ENCODE assay signal across 7 mouse cellular contexts in the genomic region with DNA sequence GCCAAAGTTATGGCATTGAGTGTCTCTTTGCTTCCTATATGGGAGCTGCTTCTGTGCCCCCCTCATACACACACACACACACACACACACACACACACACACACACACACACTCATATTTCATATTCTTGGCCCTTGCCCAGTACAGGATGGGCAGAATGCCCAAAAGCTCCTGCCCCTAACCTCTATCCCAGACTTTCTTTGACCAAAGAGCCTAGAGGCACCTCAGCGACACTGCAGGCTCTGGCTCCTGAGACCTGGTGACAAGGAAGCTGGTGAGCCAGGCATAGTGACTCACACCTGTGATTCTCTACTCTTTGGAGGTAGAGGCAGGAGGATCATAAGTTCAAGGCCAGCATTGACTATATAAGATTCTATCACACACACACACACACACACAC. TPM values are rescaled to one million over a fixed set of nuclear protein-coding genes. Genes with fewer than 3 reads are reported as not detected.
A peak's percentile ranks its signal among the peaks of the same experiment; 100 is the strongest.
DNase-seq lines count a peak whose midpoint lies in the region; ATAC-seq and TF ChIP-seq lines count a peak whose summit lies in the region.

No protein-coding gene starts in this region.

- peak overlapping the region; percentile 85 for H3K4me2 ChIP-seq in embryonic facial prominence, embryonic 12.5 days (replicated peaks)
- peak overlapping the region; percentile 82 for H3K4me2 ChIP-seq in hindbrain, embryonic 15.5 days

- H3K36me3 ChIP-seq in embryonic facial prominence, embryonic 12.5 days: peaks cover 23% of the 10 kb centered on the region
- H3K36me3 ChIP-seq in hindbrain, embryonic 15.5 days: peaks cover 27% of the 10 kb centered on the region

- H3K4me1 ChIP-seq in embryonic facial prominence, embryonic 12.5 days: peaks cover 43% of the 10 kb centered on the region
- H3K4me1 ChIP-seq in hindbrain, embryonic 15.5 days (replicated peaks): peaks cover 43% of the 10 kb centered on the region
- H3K4me1 ChIP-seq in olfactory bulb, adult 2 months (ENCODE audit: control insufficient read depth, insufficient read depth, low read length): peaks cover 48% of the 10 kb centered on the region

- peak; percentile 29 for TF ChIP-seq CTCF in layer of hippocampus, adult 2 months (conservative IDR thresholded peaks at IDR 0.05)
- no peak for TF ChIP-seq CTCF in olfactory bulb, adult 2 months (IDR thresholded peaks at IDR 0.05; ENCODE audit: insufficient read depth, low read depth, low read length)

- TF ChIP-seq POLR2A in olfactory bulb, adult 2 months (IDR thresholded peaks at IDR 0.05; ENCODE audit: insufficient read depth, low read depth, low read length): no peak

- ATAC-seq in embryonic facial prominence, embryonic 12.5 days (ENCODE audit: insufficient number of reproducible peaks, insufficient read depth, low FRiP score, low TSS enrichment): no peak
- ATAC-seq in hindbrain, embryonic 15.5 days (ENCODE audit: low FRiP score, low read depth): no peak

- peak overlapping the region; percentile 15; the same call in 1 of the 2 replicates for H3K9ac ChIP-seq in embryonic facial prominence, embryonic 12.5 days
- peak overlapping the region; percentile 85 for H3K9ac ChIP-seq in hindbrain, embryonic 15.5 days

- intact Hi-C loops in left cerebral cortex, postnatal 36 days (cut with DNase I): loop anchor here (1.0 to 10.0 kb wide), 2 partner anchors 16 to 124 kb away; no protein-coding TSS in a partner anchor

- H3K9me3 ChIP-seq in embryonic facial prominence, embryonic 12.5 days: no peaks in the 10 kb centered on the region
- no peaks in the 10 kb centered on the region for H3K9me3 ChIP-seq in hindbrain, embryonic 15.5 days

- no peaks in the 10 kb centered on the region for H3K27me3 ChIP-seq in embryonic facial prominence, embryonic 12.5 days
- H3K27me3 ChIP-seq in hindbrain, embryonic 15.5 days: no peaks in the 10 kb centered on the region

- 52% methylated on average over 1 of the region's 1 CpGs for WGBS in embryonic facial prominence, embryonic 12.5 days
- 36% methylated on average over 1 of the region's 1 CpGs for WGBS in hindbrain, embryonic 15.5 days
- 23% methylated on average over 1 of the region's 1 CpGs for WGBS in olfactory bulb, adult 2 months

- DNase-seq in layer of hippocampus, adult 2 months (ENCODE audit: low spot score in 2 of 2): no peak
- DNase-seq in layer of hippocampus, adult 8-10 months (ENCODE audit: low spot score in 2 of 2): no peak
- DNase-seq in left cerebral cortex, postnatal 36 days (ENCODE audit: low spot score in 2 of 2): no peak
- no peak for DNase-seq in yolk sac, embryonic 10.5 days (ENCODE audit: low spot score)

- peak overlapping the region; percentile 54 for H3K4me3 ChIP-seq in layer of hippocampus, adult 2 months
- H3K4me3 ChIP-seq in embryonic facial prominence, embryonic 12.5 days: peak overlapping the region; percentile 76; the same call in 1 of the 2 replicates
- H3K4me3 ChIP-seq in hindbrain, embryonic 15.5 days: peak overlapping the region; percentile 75
- H3K4me3 ChIP-seq in olfactory bulb, adult 2 months (ENCODE audit: insufficient read depth, low read depth, low read length): peak overlapping the region; percentile 12

- peak overlapping the region; percentile 90 for H3K27ac ChIP-seq in layer of hippocampus, adult 2 months
- H3K27ac ChIP-seq in embryonic facial prominence, embryonic 12.5 days: no peak overlapping the region
- peak overlapping the region; percentile 66; the same call in 1 of the 2 replicates for H3K27ac ChIP-seq in hindbrain, embryonic 15.5 days (replicated peaks)
- H3K27ac ChIP-seq in olfactory bulb, adult 2 months (ENCODE audit: insufficient read depth, low read depth, low read length): peak overlapping the region; percentile 37

RNA-seq across cellular contexts. Expression of a gene that starts 2.1 kb away (rescaled TPM):
- total RNA-seq in layer of hippocampus, adult 2 months (2021): 100 to 1,000 TPM; 139 to 142 TPM
- total RNA-seq in layer of hippocampus, adult 8-10 months (2022): 100 to 1,000 TPM; 123 to 145 (median 134) TPM
- polyA plus RNA-seq in embryonic facial prominence, embryonic 12.5 days (2016; fragmentation: Nextera tagmentation; extraction: Ambion mirVana): 14.8 and 16.6 TPM in 2 replicates
- polyA plus RNA-seq in hindbrain, embryonic 15.5 days (2015; fragmentation: Nextera tagmentation; extraction: Ambion mirVana): 62.2 and 70.1 TPM in 2 replicates
- not detected in 2 replicates for polyA plus RNA-seq in olfactory bulb, adult 2 months (2012; ENCODE audit: insufficient read depth, insufficient read length, low replicate concordance, missing spikeins)
- 100 to 1,000 TPM; 149 to 163 TPM for total RNA-seq in left cerebral cortex, postnatal 36 days (2021)

RNA-seq across cellular contexts. Expression of a gene that starts 5.8 kb away (rescaled TPM):
- total RNA-seq in layer of hippocampus, adult 2 months (2021): 100 to 1,000 TPM; 615 to 621 TPM
- 100 to 1,000 TPM; 520 to 711 (median 600) TPM for total RNA-seq in layer of hippocampus, adult 8-10 months (2022)
- polyA plus RNA-seq in embryonic facial prominence, embryonic 12.5 days (2016; fragmentation: Nextera tagmentation; extraction: Ambion mirVana): 942 and 959 TPM in 2 replicates
- 632 and 657 TPM in 2 replicates for polyA plus RNA-seq in hindbrain, embryonic 15.5 days (2015; fragmentation: Nextera tagmentation; extraction: Ambion mirVana)
- not detected in 2 replicates for polyA plus RNA-seq in olfactory bulb, adult 2 months (2012; ENCODE audit: insufficient read depth, insufficient read length, low replicate concordance, missing spikeins)
- total RNA-seq in left cerebral cortex, postnatal 36 days (2021): 100 to 1,000 TPM; 524 to 620 TPM

RNA-seq across cellular contexts. Expression of a gene that starts 24.7 kb away (rescaled TPM):
- 1 to 10 TPM; 1.4 to 1.7 TPM for total RNA-seq in layer of hippocampus, adult 2 months (2021)
- 1 to 10 TPM in 3 of 4 experiments, under 1 TPM in 1; 0.59 to 1.5 (median 1.3) TPM for total RNA-seq in layer of hippocampus, adult 8-10 months (2022)
- polyA plus RNA-seq in embryonic facial prominence, embryonic 12.5 days (2016; fragmentation: Nextera tagmentation; extraction: Ambion mirVana): 6.9 and 7.6 TPM in 2 replicates
- polyA plus RNA-seq in hindbrain, embryonic 15.5 days (2015; fragmentation: Nextera tagmentation; extraction: Ambion mirVana): 12.9 and 13.7 TPM in 2 replicates
- 395 TPM in 1 of 2 replicates, not detected in the other for polyA plus RNA-seq in olfactory bulb, adult 2 months (2012; ENCODE audit: insufficient read depth, insufficient read length, low replicate concordance, missing spikeins)
- total RNA-seq in left cerebral cortex, postnatal 36 days (2021): 1 to 10 TPM in 1 of 2 experiments, under 1 TPM in 1; 0.93 to 1.7 TPM

RNA-seq across cellular contexts. Expression of a gene that starts 32.6 kb away (rescaled TPM):
- total RNA-seq in layer of hippocampus, adult 2 months (2021): 10 to 100 TPM; 50.2 to 50.8 TPM
- 10 to 100 TPM; 47.7 to 56.4 (median 52.4) TPM for total RNA-seq in layer of hippocampus, adult 8-10 months (2022)
- 0.65 and 0.67 TPM in 2 replicates for polyA plus RNA-seq in embryonic facial prominence, embryonic 12.5 days (2016; fragmentation: Nextera tagmentation; extraction: Ambion mirVana)
- 6.4 and 9.7 TPM in 2 replicates for polyA plus RNA-seq in hindbrain, embryonic 15.5 days (2015; fragmentation: Nextera tagmentation; extraction: Ambion mirVana)
- polyA plus RNA-seq in olfactory bulb, adult 2 months (2012; ENCODE audit: insufficient read depth, insufficient read length, low replicate concordance, missing spikeins): not detected in 2 replicates
- total RNA-seq in left cerebral cortex, postnatal 36 days (2021): 100 to 1,000 TPM in 1 of 2 experiments, 10 to 100 TPM in 1; 69.6 to 102 TPM

RNA-seq across cellular contexts. Expression of a gene that starts 34.5 kb away (rescaled TPM):
- total RNA-seq in layer of hippocampus, adult 2 months (2021): 10 to 100 TPM in 1 of 2 experiments, 1 to 10 TPM in 1; 9.0 to 10.3 TPM
- 10 to 100 TPM; 18.0 to 21.1 (median 19.8) TPM for total RNA-seq in layer of hippocampus, adult 8-10 months (2022)
- polyA plus RNA-seq in embryonic facial prominence, embryonic 12.5 days (2016; fragmentation: Nextera tagmentation; extraction: Ambion mirVana): 0.32 and 0.70 TPM in 2 replicates
- polyA plus RNA-seq in hindbrain, embryonic 15.5 days (2015; fragmentation: Nextera tagmentation; extraction: Ambion mirVana): 1.4 and 1.5 TPM in 2 replicates
- not detected in 2 replicates for polyA plus RNA-seq in olfactory bulb, adult 2 months (2012; ENCODE audit: insufficient read depth, insufficient read length, low replicate concordance, missing spikeins)
- 10 to 100 TPM; 26.3 to 39.3 TPM for total RNA-seq in left cerebral cortex, postnatal 36 days (2021)

Comparison
In these comparisons a context has a peak if more than half of its experiments do, and no peak if none do; other contexts are left out.
1. H3K4me3 ChIP-seq: peak in every context shown above with its lines; median percentile 76 in embryonic facial prominence, embryonic 12.5 days; 75 in hindbrain, embryonic 15.5 days; 54 in layer of hippocampus, adult 2 months; 12 in olfactory bulb, adult 2 months.